ENCODE assay signal across 9 mouse cellular contexts in the genomic region with DNA sequence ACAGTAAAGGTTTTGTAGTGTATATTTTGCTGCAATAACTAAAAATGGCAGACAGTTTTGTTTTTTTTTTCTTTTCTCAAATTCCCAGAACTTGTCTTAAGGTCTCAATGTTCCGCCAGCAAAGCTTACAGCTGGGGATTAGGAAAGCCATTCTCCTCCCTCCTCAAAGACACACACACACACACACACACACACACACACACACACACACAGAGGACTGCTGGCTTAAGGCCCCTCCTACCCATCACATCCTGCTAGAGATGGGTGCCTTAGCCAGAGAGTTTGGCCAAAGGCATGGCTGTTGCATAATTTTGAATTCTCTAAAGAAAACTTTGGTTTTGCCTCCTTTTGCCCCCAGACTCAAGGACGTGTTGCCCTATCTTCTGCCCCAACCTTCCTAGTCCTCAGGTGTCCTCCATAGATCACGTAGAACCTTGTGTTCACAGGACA. TPM values are rescaled to one million over a fixed set of nuclear protein-coding genes. Genes with fewer than 3 reads are reported as not detected.
DNase-seq lines count a peak whose midpoint lies in the region; ATAC-seq and TF ChIP-seq lines count a peak whose summit lies in the region.
"Had no signal": no experiment of that assay in that cellular context is flagged by ENCODE, and none has a peak within 500 bp of the region (broad histone marks: within the 10 kb centered on the region; RNA-seq: fewer than 3 reads in every experiment).

No protein-coding gene starts in this region.

- ATAC-seq in hindbrain, embryonic 14.5 days (ENCODE audit: low FRiP score): no peak
- no peak for ATAC-seq in limb, embryonic 14.5 days (ENCODE audit: low FRiP score, low read depth)

- peak overlapping the region; percentile 66; the same call in 1 of the 2 replicates for H3K27ac ChIP-seq in hindbrain, embryonic 10.5 days
- H3K27ac ChIP-seq in hindbrain, embryonic 14.5 days: no peak overlapping the region
- peak overlapping the region; percentile 60 for H3K27ac ChIP-seq in heart, embryonic 10.5 days
- no peak overlapping the region for H3K27ac ChIP-seq in limb, embryonic 14.5 days (replicated peaks; ENCODE audit: low read depth, low read length)
- H3K27ac ChIP-seq: liver, embryonic 14.5 days had no signal

- no peak overlapping the region for H3K4me3 ChIP-seq in hindbrain, embryonic 10.5 days
- no peak overlapping the region for H3K4me3 ChIP-seq in hindbrain, embryonic 14.5 days (replicated peaks; ENCODE audit: low read length)
- H3K4me3 ChIP-seq in heart, embryonic 10.5 days: no peak overlapping the region
- no peak overlapping the region for H3K4me3 ChIP-seq in limb, embryonic 14.5 days (replicated peaks; ENCODE audit: low read length)

- H3K4me1 ChIP-seq in hindbrain, embryonic 10.5 days (replicated peaks): peaks cover 55% of the 10 kb centered on the region
- peaks cover 9% of the 10 kb centered on the region; the same call in 1 of the 2 replicates for H3K4me1 ChIP-seq in hindbrain, embryonic 14.5 days (replicated peaks; ENCODE audit: control insufficient read depth, insufficient read depth, low read length)
- H3K4me1 ChIP-seq in heart, embryonic 10.5 days: peaks cover 87% of the 10 kb centered on the region
- peaks cover 30% of the 10 kb centered on the region for H3K4me1 ChIP-seq in limb, embryonic 14.5 days (ENCODE audit: control insufficient read depth, insufficient read depth, low read length)

- DNase-seq in hindbrain, embryonic 10.5 days (ENCODE audit: low spot score): no peak
- DNase-seq in hindbrain, embryonic 14.5 days (ENCODE audit: low spot score): no peak
- DNase-seq in 416B (ENCODE audit: low read depth): peak; percentile 42
- no peak for DNase-seq in heart, embryonic 10.5 days (ENCODE audit: low spot score)
- DNase-seq in limb, embryonic 14.5 days (ENCODE audit: low spot score): no peak
- DNase-seq in cerebellum, postnatal 10 days: no peak
- no peak for DNase-seq in cerebellum, adult 9-10 months
- DNase-seq in layer of hippocampus, adult 9-11 months: no peak

- H3K4me2 ChIP-seq in hindbrain, embryonic 14.5 days (replicated peaks): no peak overlapping the region
- peak overlapping the region; percentile 13; the same call in 1 of the 2 replicates for H3K4me2 ChIP-seq in limb, embryonic 14.5 days (replicated peaks; ENCODE audit: low read depth, low read length, severe bottlenecking)

- no peaks in the 10 kb centered on the region for H3K36me3 ChIP-seq in hindbrain, embryonic 10.5 days
- no peaks in the 10 kb centered on the region for H3K36me3 ChIP-seq in hindbrain, embryonic 14.5 days (replicated peaks; ENCODE audit: control insufficient read depth, insufficient read depth)
- H3K36me3 ChIP-seq in heart, embryonic 10.5 days: peaks cover 12% of the 10 kb centered on the region; the same call in 1 of the 2 replicates
- H3K36me3 ChIP-seq in limb, embryonic 14.5 days (ENCODE audit: control insufficient read depth, insufficient read depth, low read length): no peaks in the 10 kb centered on the region

- no peak overlapping the region for H3K9ac ChIP-seq in hindbrain, embryonic 14.5 days
- no peak overlapping the region for H3K9ac ChIP-seq in limb, embryonic 14.5 days (ENCODE audit: low read depth, low read length, severe bottlenecking)
- H3K9ac ChIP-seq: liver, embryonic 14.5 days had no signal

- H3K27me3 ChIP-seq in hindbrain, embryonic 10.5 days (ENCODE audit: insufficient read depth, poor library complexity, severe bottlenecking): no peaks in the 10 kb centered on the region
- H3K27me3 ChIP-seq in hindbrain, embryonic 14.5 days (ENCODE audit: control insufficient read depth, insufficient read depth, low read length): no peaks in the 10 kb centered on the region; the same call in 1 of the 2 replicates
- no peaks in the 10 kb centered on the region for H3K27me3 ChIP-seq in heart, embryonic 10.5 days (ENCODE audit: insufficient read depth, poor library complexity, severe bottlenecking)
- no peaks in the 10 kb centered on the region for H3K27me3 ChIP-seq in limb, embryonic 14.5 days (ENCODE audit: control insufficient read depth, insufficient read depth, low read length)

- 77% methylated on average over 3 of the region's 3 CpGs for WGBS in hindbrain, embryonic 10.5 days
- WGBS in hindbrain, embryonic 14.5 days: 75% methylated on average over 3 of the region's 3 CpGs
- 76% methylated on average over 3 of the region's 3 CpGs for WGBS in heart, embryonic 10.5 days
- WGBS in limb, embryonic 14.5 days: 89% methylated on average over 3 of the region's 3 CpGs

- no peaks in the 10 kb centered on the region for H3K9me3 ChIP-seq in hindbrain, embryonic 10.5 days
- H3K9me3 ChIP-seq in hindbrain, embryonic 14.5 days (ENCODE audit: control insufficient read depth, low read length): no peaks in the 10 kb centered on the region
- H3K9me3 ChIP-seq in heart, embryonic 10.5 days: no peaks in the 10 kb centered on the region
- no peaks in the 10 kb centered on the region for H3K9me3 ChIP-seq in limb, embryonic 14.5 days (ENCODE audit: control insufficient read depth, low read length)

- no peak for TF ChIP-seq POLR2A in limb, embryonic 14.5 days (IDR thresholded peaks at IDR 0.05; ENCODE audit: borderline replicate concordance, extremely low read depth, insufficient read depth, insufficient read length)

RNA-seq across cellular contexts. Expression of gene Col4a2, which starts 35.0 kb away (rescaled TPM):
- polyA plus RNA-seq in hindbrain, embryonic 10.5 days (2016; fragmentation: Nextera tagmentation; extraction: Ambion mirVana): 51.1 and 52.9 TPM in 2 replicates
- 41.6 and 46.4 TPM in 2 replicates for polyA plus RNA-seq in hindbrain, embryonic 14.5 days (2014; fragmentation: Nextera tagmentation; extraction: Ambion mirVana)
- 54.9 and 97.0 TPM in 2 replicates for polyA plus RNA-seq in heart, embryonic 10.5 days (2016; fragmentation: Nextera tagmentation; extraction: Ambion mirVana)
- polyA plus RNA-seq in limb, embryonic 14.5 days (2012; rRNA removed): 89.0 and 109 TPM in 2 replicates
- 76.3 and 76.4 TPM in 2 replicates for polyA plus RNA-seq in limb, embryonic 14.5 days (2014; fragmentation: Nextera tagmentation; extraction: Ambion mirVana)

RNA-seq across cellular contexts. Expression of gene Col4a1, which starts 35.0 kb away (rescaled TPM):
- polyA plus RNA-seq in hindbrain, embryonic 10.5 days (2016; fragmentation: Nextera tagmentation; extraction: Ambion mirVana): 122 and 123 TPM in 2 replicates
- 121 and 135 TPM in 2 replicates for polyA plus RNA-seq in hindbrain, embryonic 14.5 days (2014; fragmentation: Nextera tagmentation; extraction: Ambion mirVana)
- polyA plus RNA-seq in heart, embryonic 10.5 days (2016; fragmentation: Nextera tagmentation; extraction: Ambion mirVana): 143 and 257 TPM in 2 replicates
- polyA plus RNA-seq in limb, embryonic 14.5 days (2012; rRNA removed): 225 and 296 TPM in 2 replicates
- 210 and 215 TPM in 2 replicates for polyA plus RNA-seq in limb, embryonic 14.5 days (2014; fragmentation: Nextera tagmentation; extraction: Ambion mirVana)

Comparison
In these comparisons a context has a peak if more than half of its experiments do, and no peak if none do; other contexts are left out.
1. H3K27ac ChIP-seq: peak in hindbrain, embryonic 10.5 days (single experiment) and heart, embryonic 10.5 days (single experiment); none in hindbrain, embryonic 14.5 days (single experiment) and limb, embryonic 14.5 days (single experiment).